Mouse (Mus musculus) urinary bladder, postnatal 10 days (tissue): Measurements from ENCODE around the gene Gga1.
"Not testable (repeated sequence)": the region's sequence is repeated elsewhere in the genome, so short reads cannot be mapped to it uniquely, and the experiment has no call there.

Experiments used
- DNase-seq: peaks from one replicate; pipeline ENCODE4 v3.0.0; 2022; ENCODE audit warnings: low spot score

Gene Gga1

DNA sequence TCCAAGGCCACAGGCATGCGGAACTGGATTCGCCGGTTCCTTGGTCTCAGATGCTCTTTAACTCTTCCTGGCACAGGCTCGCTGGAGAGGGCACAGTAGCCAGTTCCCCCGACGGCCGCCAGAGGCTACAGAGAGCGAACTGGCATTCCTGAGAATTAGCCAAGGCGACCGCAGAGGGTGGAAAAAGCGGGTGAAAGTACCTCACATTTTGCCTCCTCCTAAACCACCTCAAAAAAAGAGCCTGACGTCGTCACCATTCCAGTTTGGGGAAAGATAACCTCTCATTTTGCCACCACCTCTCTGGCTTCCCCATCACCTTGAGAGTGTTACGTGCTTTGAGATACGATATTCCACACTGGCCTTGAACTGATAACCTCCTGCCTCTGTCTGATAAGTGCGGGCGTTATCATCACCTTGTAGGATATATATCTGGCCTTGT lies 713 bp upstream of the Gga1 start:
- peak; percentile 67 for DNase-seq

DNA sequence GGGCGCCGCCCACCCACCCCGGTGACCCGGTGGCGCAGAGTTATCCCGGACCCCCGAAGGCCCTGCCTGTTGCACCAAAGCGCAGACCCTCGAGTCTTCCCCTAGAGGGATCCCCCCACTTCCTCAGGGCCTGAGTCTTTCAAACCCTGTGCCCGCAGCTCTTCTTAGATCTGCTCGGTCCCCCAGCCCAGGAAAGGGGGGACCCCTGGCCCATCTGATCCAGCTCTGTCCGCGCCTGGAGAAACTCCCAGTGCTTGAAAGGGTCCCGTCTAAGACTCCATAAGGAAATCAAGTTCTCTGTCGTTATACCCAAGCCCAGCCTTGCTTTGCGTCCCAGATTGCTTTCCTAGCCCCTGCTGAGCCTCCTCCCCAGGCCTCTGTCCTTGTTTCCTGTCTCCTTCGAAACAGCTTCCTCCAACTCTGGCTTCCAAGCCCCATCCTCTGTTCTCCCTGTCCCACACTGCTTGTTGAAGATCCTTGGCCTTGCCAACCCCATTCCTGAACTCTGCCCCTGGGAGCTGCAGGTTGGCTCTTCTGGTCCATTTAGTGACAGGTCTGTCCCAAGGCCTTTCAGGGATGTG lies 910 bp downstream of the Gga1 start:
- DNase-seq: no peak

DNA sequence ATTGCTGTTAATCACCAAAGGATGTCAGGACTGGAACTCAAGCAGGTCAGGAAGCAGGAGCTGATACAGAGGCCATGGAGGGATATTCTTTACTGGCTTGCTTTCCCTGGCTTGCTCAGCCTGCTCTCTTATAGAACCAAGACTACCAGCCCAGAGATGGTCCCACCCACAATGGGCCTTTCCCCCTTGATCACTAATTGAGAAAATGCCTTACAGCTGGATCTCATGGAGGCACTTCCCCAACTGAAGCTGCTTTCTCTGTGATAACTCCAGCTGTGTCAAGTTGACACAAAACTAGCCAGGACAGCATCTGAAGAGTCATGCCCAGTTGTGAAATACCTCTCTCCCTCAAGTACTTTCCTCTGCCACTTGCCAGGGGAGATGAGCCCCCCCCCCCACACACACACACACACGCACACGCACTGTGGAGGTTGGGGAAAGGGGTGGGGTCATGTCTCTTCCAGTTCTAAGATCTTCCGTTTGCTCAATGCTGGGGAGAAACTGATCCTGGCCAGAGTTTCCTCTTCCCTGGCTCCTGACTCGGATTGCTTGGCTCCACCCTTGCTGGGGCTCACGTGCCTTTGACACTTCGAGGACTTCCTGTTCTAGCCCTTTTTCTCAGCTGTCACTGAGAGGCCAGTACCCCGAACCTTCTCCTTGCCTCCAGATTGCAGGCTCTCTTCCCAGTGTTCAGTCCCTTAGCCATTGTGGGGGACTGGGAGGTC lies 2.0 kb downstream of the Gga1 start:
- DNase-seq: not testable (repeated sequence)

DNA sequence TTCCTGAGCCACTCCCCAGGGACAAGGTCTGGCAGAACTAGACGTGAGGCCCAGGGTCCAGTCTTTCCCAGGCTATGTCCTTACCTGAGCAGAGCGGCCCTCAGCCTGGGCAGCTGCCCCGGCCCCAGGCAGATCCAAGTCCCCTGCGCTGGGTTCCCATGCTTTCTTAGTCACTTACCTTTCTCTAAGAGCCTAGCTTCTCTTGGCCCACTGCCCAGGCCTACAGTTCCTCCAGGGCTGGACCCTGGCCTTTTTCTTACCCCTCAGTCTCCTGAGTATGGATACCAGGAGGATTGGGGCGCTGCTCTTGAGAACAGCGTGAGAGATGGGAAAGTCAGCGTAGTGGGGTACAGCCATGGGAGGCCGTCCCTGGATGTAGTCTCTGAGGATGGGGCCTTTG lies 3.4 kb downstream of the Gga1 start:
- DNase-seq: no peak

DNA sequence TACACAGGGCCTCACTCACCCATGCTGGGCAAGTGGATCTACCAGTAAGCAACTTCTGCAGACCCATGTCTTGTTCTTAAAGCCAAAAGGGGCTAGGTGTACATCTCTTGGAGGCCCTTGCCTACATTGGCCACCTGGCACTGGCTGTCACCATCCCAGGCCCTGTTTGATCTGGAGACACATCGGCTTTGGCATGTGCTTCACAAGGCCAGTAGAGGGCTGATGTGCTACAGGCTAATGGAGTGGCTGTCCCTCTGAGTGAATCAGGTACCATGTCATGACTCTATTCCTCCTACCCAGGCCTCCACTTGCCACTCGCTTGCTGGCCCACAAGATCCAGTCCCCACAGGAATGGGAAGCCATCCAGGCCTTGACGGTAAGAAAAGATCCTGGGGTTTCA lies 4.8 kb downstream of the Gga1 start:
- DNase-seq: no peak

DNA sequence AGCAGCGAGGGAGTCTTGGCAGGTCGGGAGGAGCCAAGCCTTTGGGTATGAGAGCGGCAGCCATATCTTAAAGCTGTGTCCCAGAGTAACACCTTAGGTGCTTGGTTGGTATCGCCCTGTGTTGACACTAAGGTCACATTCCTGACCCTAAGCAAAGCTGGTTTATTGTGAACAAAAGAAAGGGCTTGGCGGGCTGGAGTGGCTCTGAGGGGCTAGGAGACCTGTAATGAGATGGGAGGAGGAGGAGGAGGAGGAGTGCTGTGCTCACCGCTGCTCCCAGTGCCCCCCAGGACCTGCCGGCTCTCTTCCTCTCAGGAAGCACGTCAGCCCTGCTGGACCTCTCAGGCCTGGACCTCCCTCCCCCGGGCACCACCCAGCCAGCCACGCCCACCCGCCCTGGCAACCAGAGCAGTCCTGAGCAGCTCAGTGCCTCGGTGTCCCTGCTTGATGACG lies 12.4 kb downstream of the Gga1 start:
- DNase-seq: no peak

DNA sequence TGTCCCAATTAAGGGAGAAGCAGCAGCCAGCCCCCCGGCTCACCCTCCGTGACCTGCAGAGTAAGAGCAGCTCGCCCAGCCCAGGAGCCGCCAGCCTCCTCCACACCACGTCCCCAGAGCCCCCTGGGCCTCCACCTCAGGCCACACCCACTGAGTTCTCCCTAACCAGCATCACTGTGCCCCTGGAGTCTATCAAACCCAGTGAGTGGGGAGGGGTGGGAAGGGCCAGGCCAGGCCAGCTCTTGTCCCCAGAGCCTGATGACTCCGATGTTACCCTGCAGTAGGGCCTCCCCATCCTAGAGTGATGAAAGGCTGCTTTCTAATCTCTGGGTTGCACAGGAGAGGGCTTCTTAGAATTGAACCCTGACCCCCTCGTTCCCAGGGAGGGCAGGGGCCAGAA lies 15.4 kb downstream of the Gga1 start:
- DNase-seq: no peak

DNA sequence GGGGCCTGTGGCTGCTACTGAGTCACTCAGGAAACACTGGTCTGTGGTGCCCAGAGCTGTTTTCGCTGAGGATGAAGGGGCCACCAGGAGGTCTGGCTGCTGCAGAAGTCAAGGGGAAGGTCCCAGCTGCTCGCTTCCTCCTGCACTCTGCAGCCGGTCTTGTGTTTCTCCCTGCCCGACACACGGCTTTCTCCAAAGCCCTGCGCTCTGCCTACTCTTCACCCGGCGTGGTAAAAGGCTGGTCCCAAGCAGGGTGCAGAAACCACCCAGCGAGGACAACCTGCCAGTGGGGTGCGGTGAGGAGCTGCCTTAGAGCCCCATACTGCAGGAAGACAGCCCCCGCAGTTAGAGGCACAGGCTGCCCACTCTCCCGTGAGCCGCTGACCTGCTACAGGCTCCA lies 17.7 kb downstream of the Gga1 start:
- DNase-seq: no peak

DNA sequence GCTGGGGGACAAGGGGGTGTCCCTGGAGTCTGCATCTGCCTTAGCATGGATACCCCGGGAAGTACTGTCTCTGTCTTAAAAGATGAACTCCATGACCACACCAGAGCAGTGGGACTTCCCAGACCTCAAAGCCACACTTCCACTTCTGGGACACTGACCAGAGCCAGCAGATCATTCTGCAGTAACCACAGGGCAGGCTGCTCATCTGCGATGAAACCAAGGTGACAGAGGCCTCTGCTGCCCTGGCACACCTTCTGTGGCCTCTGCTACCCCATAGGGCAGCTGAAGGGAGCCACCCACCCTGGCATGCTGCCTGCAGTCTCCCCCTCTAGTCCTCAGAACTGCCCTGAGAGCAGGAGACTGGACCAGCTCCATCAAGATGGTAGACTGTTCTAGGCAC lies 18.8 kb downstream of the Gga1 start:
- no peak for DNase-seq

DNA sequence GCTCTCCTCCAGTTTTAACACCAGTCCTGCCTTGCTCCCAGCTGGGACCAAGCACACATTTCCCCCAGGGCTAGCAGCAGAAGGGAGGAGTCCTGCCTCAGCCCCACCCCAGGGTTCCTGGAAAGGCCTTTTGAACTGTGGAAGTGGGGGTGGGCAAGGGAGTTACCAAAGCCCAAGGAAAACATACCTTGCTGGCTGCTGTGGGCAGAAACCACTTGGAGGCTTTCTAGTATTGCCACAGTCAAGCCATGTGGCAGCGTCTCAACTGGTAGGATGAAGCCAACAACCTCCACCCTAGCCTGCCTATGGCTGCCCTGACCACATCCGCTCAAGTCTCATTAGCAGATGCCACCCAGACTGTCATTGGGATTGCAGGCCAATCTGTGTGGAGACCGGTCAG lies 19.2 kb downstream of the Gga1 start:
- no peak for DNase-seq

DNA sequence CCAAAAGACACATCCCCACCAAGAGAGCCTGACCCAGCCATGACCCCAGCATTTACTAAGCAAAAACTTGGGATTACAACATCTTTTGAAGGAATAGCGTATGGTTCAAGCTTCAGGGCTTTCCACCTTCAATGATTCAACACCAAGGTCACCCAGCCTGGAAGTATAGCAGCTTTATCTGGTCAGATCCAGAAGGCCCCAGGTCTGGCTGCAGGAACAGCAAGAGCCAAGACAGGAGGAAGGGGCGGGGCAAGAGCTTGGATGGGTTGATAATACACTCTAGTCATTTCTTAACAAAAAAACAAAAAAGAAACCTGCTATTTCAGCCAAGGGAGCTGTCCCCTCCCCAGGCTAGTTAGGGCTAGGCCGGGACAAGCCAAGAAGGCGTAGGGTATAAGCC lies 20.5 kb downstream of the Gga1 start:
- DNase-seq: no peak

DNA sequence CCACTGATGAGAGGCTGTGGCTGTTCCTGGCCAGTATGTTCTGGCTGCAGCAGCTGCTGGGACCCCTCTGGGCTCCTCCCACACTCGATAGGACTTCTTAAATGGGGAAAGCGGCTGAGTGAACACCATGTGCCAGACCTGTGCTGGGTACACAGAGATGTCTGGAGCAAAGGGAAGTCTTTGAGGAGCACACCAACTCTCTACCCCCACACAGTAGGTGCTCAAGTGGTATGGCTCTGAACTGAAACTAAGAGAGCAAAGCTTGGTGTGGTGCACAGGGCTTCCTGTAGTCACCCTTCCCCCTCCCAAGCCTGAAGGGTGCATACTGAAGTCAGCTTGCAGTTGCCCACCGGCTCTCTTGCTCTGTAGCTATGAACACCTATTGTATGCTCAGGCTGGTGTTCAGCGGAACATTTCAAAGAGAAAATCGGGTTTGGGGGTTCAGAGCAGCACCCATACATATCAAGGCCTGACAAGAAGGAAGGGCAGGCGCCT lies 21.6 kb downstream of the Gga1 start:
- no peak for DNase-seq

DNA sequence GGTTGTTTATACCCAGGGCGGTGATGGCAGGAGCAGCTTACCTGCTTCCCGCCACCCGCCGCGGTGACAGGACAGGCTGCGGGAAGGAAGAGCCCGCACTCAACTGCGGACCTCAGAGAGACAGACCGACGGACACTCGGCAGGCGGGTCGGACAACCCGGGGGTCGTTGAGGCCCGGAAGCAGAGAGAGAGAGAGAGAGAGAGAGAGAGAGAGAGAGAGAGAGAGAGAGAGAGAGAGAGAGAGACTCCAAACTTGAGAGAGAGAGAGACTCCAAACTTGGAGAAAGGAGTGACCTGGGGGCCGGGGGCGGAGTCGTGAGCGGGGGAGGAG lies 22.4 kb downstream of the Gga1 start, which contains the start of gene Gm49510:
Gene Gm49510 (plus strand): TSS at position 259 of the 331 bp plus-strand sequence.
- no peak for DNase-seq

DNA sequence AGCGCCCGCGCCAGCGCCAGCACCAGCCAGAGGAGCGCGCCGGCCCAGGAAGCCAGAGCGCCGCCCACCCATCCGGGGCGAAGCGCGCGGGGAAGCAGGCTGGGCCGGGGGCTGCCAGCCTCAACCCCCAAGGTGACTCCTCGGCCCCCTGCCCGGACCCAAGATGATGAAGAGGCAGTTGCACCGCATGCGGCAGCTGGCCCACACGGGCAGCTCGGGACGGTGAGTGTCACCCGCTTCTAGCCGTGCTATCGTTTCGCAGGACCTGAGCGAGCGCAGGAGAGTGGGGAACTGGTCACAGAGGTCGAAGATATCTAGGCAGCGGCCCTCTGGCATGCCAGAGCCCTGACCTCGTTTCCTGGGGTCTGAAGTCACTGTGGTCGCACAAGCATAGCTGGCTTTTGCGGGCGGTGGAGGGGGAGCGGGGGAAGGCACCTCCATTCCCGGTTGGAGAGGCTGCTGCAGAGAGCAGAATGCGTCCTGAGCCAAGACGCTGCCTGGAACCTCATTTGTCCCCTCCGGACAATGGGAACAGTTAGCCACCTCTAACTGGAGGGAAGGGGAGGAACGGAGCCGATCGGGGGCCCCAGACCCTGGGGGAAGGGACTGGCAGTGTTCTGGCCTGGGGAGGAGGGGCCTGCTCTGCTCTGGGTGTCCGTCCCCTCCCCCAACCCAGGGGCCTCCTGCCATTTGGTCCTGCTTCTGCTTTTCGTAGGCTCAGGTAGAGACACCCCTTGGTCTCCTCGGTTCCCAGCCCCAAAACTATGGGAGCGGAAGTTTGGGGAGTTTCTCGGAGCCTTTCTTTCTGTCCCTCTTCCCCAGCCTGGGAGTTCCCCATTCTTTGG lies 23.0 kb downstream of the Gga1 start, which contains the start of gene Sh3bp1:
Gene Sh3bp1 (plus strand): TSS at position 29 of the 845 bp plus-strand sequence.
- DNase-seq: no peak

DNA sequence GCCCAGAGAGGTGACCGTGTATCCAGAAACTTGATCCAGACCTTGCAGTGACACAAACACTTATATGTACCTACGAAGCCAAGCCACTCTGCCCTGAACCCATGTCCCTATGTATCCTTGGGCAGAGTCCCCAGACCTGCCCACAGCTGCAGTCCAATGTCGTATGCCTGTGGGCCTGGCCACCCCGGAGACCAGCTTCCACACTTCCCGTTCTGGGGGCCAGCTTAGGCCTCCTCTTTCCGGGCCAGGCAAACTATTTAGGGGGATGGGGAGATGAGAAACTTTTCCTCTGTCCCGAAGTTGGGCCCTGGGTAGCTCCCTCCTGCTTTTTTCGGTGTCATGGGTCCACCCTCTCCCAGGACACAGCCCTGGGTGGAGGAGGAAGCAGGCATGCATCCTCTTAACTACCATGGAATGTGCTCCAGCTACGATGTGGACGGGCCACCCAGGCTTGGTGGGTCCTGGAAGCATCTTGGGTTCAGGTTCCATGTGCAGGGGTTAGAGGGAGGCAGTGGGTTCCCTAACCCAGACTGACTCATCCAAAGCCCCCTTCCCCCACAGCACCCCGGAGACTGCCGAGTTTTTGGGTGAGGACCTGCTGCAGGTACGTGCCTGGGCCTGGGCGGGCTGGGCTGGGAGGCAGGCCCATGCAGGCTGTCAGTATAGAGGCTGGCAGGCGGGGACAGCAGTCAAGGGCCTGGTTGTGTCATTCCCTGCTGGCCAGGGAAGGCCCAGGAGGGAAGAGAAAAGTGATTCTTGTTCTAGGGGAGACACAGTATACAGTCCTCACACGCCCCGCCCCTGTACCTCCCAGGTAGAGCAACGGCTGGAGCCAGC lies 23.8 kb downstream of the Gga1 start:
- no peak for DNase-seq

DNA sequence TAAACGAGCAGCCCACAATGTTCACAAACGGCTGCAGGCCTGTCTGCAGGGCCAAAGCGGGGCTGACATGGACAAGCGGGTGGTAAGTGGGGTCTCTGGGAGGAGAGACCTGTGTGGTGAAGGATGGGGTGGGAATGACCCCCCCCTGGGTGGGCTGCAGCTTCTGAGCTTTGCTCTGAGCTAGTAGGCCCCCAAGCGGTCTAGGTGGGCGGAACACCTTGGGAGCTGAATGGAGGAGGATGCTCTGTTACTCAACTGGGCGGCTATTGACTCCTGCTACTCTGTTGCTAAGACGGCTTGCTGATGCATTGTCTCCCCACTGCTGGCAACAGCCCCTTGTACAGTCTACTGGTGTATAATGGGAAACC lies 24.4 kb downstream of the Gga1 start:
- no peak for DNase-seq

DNA sequence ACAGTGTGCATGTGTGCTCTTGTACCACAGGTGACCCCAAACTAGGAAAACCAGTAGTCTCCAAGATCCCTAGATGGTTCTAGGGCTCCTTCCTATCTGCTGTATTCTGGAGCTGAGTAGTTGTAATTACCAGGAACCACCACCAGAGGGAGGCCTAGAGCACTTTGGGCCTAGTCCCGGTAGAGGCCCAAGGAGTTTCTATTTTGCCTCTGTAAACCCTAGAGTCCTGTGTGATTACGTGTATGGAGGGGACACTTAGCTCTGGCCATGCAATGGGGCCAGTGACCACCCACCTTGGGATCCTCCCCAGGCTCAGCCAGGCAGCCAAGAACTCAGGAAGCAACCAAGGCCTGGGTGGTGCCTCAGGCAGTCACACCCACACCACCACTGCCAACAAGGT lies 26.3 kb downstream of the Gga1 start:
- no peak for DNase-seq

DNA sequence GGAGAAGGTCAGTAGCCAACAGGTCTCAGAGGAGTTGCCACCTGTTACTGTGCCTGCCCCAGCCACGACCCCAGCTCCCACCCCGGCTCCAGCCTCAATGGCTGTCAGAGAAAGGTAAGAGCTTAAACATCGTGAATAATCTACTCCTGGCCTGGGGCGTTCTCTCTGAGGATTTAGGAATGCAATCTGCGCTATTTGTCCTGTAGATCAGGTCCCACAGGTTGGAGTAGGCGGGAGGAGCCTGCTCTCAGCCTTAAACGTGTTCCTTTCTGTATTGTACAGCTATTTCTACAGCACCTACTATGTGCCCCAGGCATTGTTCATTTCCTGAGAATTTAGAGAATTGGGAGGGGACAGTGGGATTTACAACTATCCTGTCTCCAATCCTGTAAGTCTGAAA lies 31.4 kb downstream of the Gga1 start:
- no peak for DNase-seq

DNA sequence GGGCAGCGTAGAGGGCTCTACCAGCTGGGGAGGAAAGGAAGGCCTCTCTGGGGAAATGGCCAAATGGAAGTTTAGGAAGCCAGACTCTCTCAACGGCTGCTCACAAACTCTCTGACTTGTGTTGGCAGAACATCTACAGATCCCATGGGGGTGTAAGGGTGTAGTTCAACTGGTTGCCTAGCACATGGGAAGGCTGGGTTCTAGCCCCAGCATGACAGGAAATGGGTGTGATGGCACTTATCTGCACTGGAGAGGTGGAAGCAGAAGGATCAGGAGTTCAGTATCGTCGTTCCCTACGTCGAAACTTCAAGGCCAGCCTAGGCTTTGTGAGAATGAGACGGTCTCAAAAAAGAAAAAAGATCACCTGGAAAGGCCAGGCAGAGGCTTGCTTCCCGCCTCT lies 32.0 kb downstream of the Gga1 start:
- DNase-seq: no peak

DNA sequence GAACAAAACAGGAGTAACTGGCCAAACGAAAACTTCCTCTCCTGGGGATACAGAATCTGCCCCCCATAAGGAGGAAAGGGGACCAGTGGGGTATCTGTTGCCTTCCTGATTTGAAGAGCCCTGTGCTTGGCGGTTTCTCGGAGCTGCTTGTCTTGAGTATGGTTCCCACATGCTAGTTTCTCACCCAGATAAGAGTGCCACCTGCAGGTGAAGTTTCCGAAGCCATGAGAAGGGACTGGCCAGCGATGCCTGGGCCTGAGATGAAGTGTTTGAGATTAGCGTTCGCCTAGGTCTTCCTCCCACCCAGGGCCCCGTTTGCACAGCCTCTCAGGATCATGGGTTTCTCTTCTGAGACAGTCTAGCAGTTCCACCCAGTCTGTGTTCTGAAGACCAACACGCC lies 35.0 kb downstream of the Gga1 start:
- no peak for DNase-seq

DNA sequence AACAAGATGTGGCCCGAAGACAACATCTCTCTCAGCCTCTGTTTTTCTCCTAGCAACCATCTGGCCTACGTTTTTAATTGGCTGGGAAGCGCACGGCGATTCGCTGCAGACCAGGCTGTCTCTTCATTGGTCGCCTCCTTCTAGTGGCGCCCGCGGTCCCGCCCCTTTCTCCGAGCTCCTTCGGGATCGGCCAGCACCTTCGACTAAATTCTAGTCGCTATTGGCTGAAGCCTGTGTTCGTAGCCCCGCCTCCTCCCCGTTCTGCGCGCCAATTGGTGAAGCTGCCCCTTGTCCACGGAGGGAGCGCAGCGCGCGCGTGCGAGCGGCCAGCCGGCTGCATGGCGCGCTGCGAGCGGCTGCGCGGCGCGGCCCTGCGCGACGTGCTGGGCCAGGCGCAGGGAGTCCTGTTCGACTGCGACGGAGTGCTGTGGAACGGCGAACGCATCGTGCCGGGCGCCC lies 36.7 kb downstream of the Gga1 start, which contains the start of gene Pdxp:
Gene Pdxp (plus strand): TSS at position 288 of the 459 bp plus-strand sequence.
- DNase-seq: peak; percentile 74
